Mouse (Mus musculus) c-Kit-positive CD71-positive TER-119-negative erythroid progenitor cells, embryonic 14.5 days (primary cell): ENCODE results near the gene Myrfl.

Experiments
- DNase-seq: peaks from one replicate; pipeline ENCODE4 v3.0.0-alpha.2; 2013; ENCODE audit warnings: low read depth

The Myrfl gene

GRCm38 (mm10) chr10:116896336-116897177 lies at the start of gene Myrfl:
Myrfl (minus strand) TSS chr10:116896919.
- no peak for DNase-seq

- no peak for DNase-seq
Observed at GRCm38 (mm10) chr10:116944940-116945339, 48.2 kb upstream of the Myrfl start.

GRCm38 (mm10) chr10:116944144-116944543 lies 47.4 kb upstream of the Myrfl start:
- DNase-seq, result no peak

GRCm38 (mm10) chr10:116943025-116943424 lies 46.3 kb upstream of the Myrfl start:
- DNase-seq, result no peak

GRCm38 (mm10) chr10:116935028-116935427 lies 38.3 kb upstream of the Myrfl start:
- no peak for DNase-seq

- no peak for DNase-seq
Observed at GRCm38 (mm10) chr10:116933794-116934193, 37.1 kb upstream of the Myrfl start.

GRCm38 (mm10) chr10:116932418-116932817 lies 35.7 kb upstream of the Myrfl start:
- no peak for DNase-seq

- no peak for DNase-seq
Observed at GRCm38 (mm10) chr10:116931497-116932179, 34.9 kb upstream of the Myrfl start.

GRCm38 (mm10) chr10:116930936-116931335 lies 34.2 kb upstream of the Myrfl start:
- no peak for DNase-seq

- no peak for DNase-seq
Observed at GRCm38 (mm10) chr10:116930506-116930905, 33.8 kb upstream of the Myrfl start.

- DNase-seq, result no peak
Observed at GRCm38 (mm10) chr10:116928826-116929225, 32.1 kb upstream of the Myrfl start.

- no peak for DNase-seq
Observed at GRCm38 (mm10) chr10:116926428-116927113, 29.9 kb upstream of the Myrfl start.

- DNase-seq, result no peak
Observed at GRCm38 (mm10) chr10:116923651-116924495, 27.2 kb upstream of the Myrfl start.

GRCm38 (mm10) chr10:116922161-116922560 lies 25.4 kb upstream of the Myrfl start:
- no peak for DNase-seq

- DNase-seq, result no peak
Observed at GRCm38 (mm10) chr10:116921416-116921815, 24.7 kb upstream of the Myrfl start.

GRCm38 (mm10) chr10:116920641-116921040 lies 23.9 kb upstream of the Myrfl start:
- DNase-seq, result no peak

GRCm38 (mm10) chr10:116919368-116920317 lies 22.9 kb upstream of the Myrfl start:
- DNase-seq, result no peak

GRCm38 (mm10) chr10:116916581-116916980 lies 19.9 kb upstream of the Myrfl start:
- no peak for DNase-seq

GRCm38 (mm10) chr10:116915286-116915685 lies 18.6 kb upstream of the Myrfl start:
- DNase-seq, result no peak

GRCm38 (mm10) chr10:116914586-116914985 lies 17.9 kb upstream of the Myrfl start:
- no peak for DNase-seq
